Mouse (Mus musculus) midbrain, embryonic 12.5 days (tissue): ENCODE results near the gene Zswim1. TPM values are rescaled to one million over a fixed set of nuclear protein-coding genes. Genes with fewer than 3 reads are reported as not detected.
"Not testable (repeated sequence)": the region's sequence is repeated elsewhere in the genome, so short reads cannot be mapped to it uniquely, and the experiment has no call there.

Experiments
- ATAC-seq: fragments of 200-750 bp; cut with Nextera tagmentation; 2 replicates; pipeline ENCODE4 v1.8.0; 2017; ENCODE audit warnings: low read depth, moderate TSS enrichment, moderate library complexity; ENCODE audit not compliant: low FRiP score
- H3K27ac ChIP-seq: fragments of 300-500 bp; sonication (generic); replicated peaks from 2 replicates; pipeline ENCODE4 v1.5.1; 2016; ENCODE audit warnings: mild to moderate bottlenecking
- H3K27me3 ChIP-seq: fragments of 300-500 bp; sonication (generic); 2 replicates; pipeline ENCODE4 v1.6.1; 2016; ENCODE audit warnings: mild to moderate bottlenecking
- H3K36me3 ChIP-seq: fragments of 300-500 bp; sonication (generic); 2 replicates; pipeline ENCODE4 v1.6.1; 2016
- H3K4me1 ChIP-seq: fragments of 300-500 bp; sonication (generic); 2 replicates; pipeline ENCODE4 v1.6.1; 2016
- H3K4me2 ChIP-seq: fragments of 300-500 bp; sonication (generic); replicated peaks from 2 replicates; pipeline ENCODE4 v1.6.1; 2016; ENCODE audit warnings: mild to moderate bottlenecking, moderate library complexity
- H3K4me3 ChIP-seq: fragments of 300-500 bp; sonication (generic); 2 replicates; pipeline ENCODE4 v1.5.1; 2016; ENCODE audit warnings: mild to moderate bottlenecking
- H3K9ac ChIP-seq: fragments of 300-500 bp; sonication (generic); replicated peaks from 2 replicates; pipeline ENCODE4 v1.6.1; 2016; ENCODE audit warnings: mild to moderate bottlenecking, moderate library complexity
- H3K9me3 ChIP-seq: fragments of 300-500 bp; sonication (generic); 2 replicates; pipeline ENCODE4 v1.6.1; 2016; ENCODE audit warnings: mild to moderate bottlenecking
- WGBS: fragments of 180-500 bp; shearing (Covaris S2); methylation state at CpG from one replicate; pipeline ENCODE4 v1.1.7; 2016; 5-methylcytosine and 5-hydroxymethylcytosine counted together
- polyA plus RNA-seq: library from polyadenylated mRNA; unstranded; fragments of >200 nt; fragmentation: Nextera tagmentation; extraction: Ambion mirVana; gene quantifications from 2 replicates; pipeline ENCODE4 v1.2.1, GENCODE M21; 2016

Zswim1 gene
- polyA plus RNA-seq, 1 experiment from 2014 or later, result 23.8 TPM

DNA sequence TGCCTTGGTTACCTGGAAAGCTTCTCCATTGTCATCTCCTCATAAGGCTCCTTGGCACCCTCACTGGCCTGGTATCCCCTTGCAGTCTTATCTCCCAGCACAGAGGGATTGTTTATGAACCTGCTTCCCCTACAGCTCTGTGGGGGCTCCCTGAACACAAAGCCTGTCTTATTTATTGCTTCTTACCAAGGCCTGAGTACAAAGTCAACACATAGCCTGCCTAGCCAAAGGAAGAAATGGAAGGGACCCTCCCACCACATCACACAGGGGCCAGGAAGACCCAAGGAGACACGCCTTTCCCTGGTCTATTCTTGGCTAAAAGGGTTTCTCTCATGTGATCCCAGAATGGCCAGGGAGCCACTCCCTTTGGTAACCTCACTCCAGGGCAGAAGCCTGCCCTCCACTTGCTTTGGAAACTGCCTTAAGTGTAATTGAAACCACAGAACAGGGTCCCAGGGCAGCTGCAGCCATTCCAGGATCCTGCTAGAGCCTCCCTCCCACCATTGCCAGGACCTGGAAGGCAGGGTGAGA, 51.8 kb downstream of the Zswim1 start:
- 42% methylated on average over 1 of the region's 1 CpGs for WGBS
- Histone ChIP-seq H3K9ac (no peak overlapping the region), H3K36me3 (no peaks in the 10 kb centered on the region), H3K4me3 (no peak overlapping the region), H3K27me3 (no peaks in the 10 kb centered on the region), H3K4me2 (no peak overlapping the region), H3K9me3 (no peaks in the 10 kb centered on the region), H3K4me1 (peaks cover 15% of the 10 kb centered on the region), H3K27ac (peak overlapping the region; percentile 25; the same call in 1 of the 2 replicates)
- no peak for ATAC-seq

DNA sequence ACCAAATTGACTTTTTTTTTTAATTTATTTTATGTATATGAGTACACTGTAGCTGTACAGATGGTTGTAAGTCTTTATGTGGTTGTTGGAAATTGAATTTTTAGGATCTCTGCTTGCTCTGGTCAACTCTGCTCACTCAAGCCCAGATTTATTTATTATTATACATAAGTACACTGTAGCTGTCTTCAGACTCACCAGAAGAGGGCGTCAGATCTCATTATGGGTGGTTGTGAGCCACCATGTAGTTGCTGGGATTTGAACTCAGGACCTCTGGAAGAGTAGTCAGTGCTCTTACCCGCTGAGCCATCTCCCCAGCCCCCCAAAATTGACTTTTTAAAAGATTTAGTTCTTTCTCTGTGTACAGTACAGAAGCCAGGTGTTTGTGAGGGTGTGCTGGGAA, 53.2 kb downstream of the Zswim1 start:
- not testable (repeated sequence) for H3K4me2 ChIP-seq, H3K36me3 ChIP-seq, H3K27ac ChIP-seq, H3K9me3 ChIP-seq, H3K27me3 ChIP-seq, H3K9ac ChIP-seq, ATAC-seq, H3K4me3 ChIP-seq
- peaks cover 21% of the 10 kb centered on the region for H3K4me1 ChIP-seq
- 54% methylated on average over 2 of the region's 2 CpGs for WGBS

Other genes with a start within 250 kb of the Zswim1 start
- not detected in 2 replicates for gene Spint3, start 249.2 kb upstream of the Zswim1 start, polyA plus RNA-seq
- not detected in 2 replicates for gene Wfdc6a, start 237.2 kb upstream of the Zswim1 start, polyA plus RNA-seq
- not detected in 2 replicates for gene Eppin, start 229.1 kb upstream of the Zswim1 start, polyA plus RNA-seq
- not detected in 2 replicates for gene Wfdc6b, start 209.2 kb upstream of the Zswim1 start, polyA plus RNA-seq
- gene Wfdc8, start 209.1 kb upstream of the Zswim1 start, polyA plus RNA-seq, result not detected in 2 replicates
- not detected in 2 replicates for gene Wfdc16, start 183.9 kb upstream of the Zswim1 start, polyA plus RNA-seq
- not detected in 2 replicates for gene Wfdc10, start 166.6 kb upstream of the Zswim1 start, polyA plus RNA-seq
- not detected in 2 replicates for gene Wfdc9, start 166.1 kb upstream of the Zswim1 start, polyA plus RNA-seq
- not detected in 2 replicates for gene Wfdc11, start 148.6 kb upstream of the Zswim1 start, polyA plus RNA-seq
- not detected in 2 replicates for gene Wfdc13, start 137.6 kb upstream of the Zswim1 start, polyA plus RNA-seq
- gene Spint4, start 124.2 kb upstream of the Zswim1 start, polyA plus RNA-seq, result not detected in 2 replicates
- not detected in 2 replicates for gene Spint5, start 107.4 kb upstream of the Zswim1 start, polyA plus RNA-seq
- gene Wfdc3, start 76.8 kb upstream of the Zswim1 start, polyA plus RNA-seq, result 0.93 and 1.1 TPM in 2 replicates
- 87.6 and 90.0 TPM in 2 replicates for gene Dnttip1, start 76.7 kb upstream of the Zswim1 start, polyA plus RNA-seq
- 438 and 455 TPM in 2 replicates for gene Ube2c, start 52.8 kb upstream of the Zswim1 start, polyA plus RNA-seq
- 0.52 and 0.77 TPM in 2 replicates for gene Tnnc2, start 42.7 kb upstream of the Zswim1 start, polyA plus RNA-seq
- 14.4 and 18.3 TPM in 2 replicates for gene Snx21, start 36.9 kb upstream of the Zswim1 start, polyA plus RNA-seq
- gene Acot8, start 17.8 kb upstream of the Zswim1 start, polyA plus RNA-seq, result 13.4 and 16.5 TPM in 2 replicates
- 10.8 and 12.1 TPM in 2 replicates for gene Zswim3, start 17.6 kb upstream of the Zswim1 start, polyA plus RNA-seq
- gene Spata25, start 5.9 kb downstream of the Zswim1 start, polyA plus RNA-seq, result 0.24 TPM in 1 of 2 replicates, not detected in the other
- 98.8 and 101 TPM in 2 replicates for gene Ctsa, start 10.2 kb downstream of the Zswim1 start, polyA plus RNA-seq
- gene Neurl2, start 10.8 kb downstream of the Zswim1 start, polyA plus RNA-seq, result 4.4 and 5.2 TPM in 2 replicates
- 90.2 and 113 TPM in 2 replicates for gene Pltp, start 35.0 kb downstream of the Zswim1 start, polyA plus RNA-seq
- gene Pcif1, start 56.6 kb downstream of the Zswim1 start, polyA plus RNA-seq, result 87.0 and 96.9 TPM in 2 replicates
- 17.5 and 17.7 TPM in 2 replicates for gene Zfp335, start 89.1 kb downstream of the Zswim1 start, polyA plus RNA-seq
- 6.2 and 7.5 TPM in 2 replicates for gene Mmp9, start 118.1 kb downstream of the Zswim1 start, polyA plus RNA-seq
- gene Slc12a5, start 138.1 kb downstream of the Zswim1 start, polyA plus RNA-seq, result 8.1 and 9.9 TPM in 2 replicates
- gene Ncoa5, start 212.2 kb downstream of the Zswim1 start, polyA plus RNA-seq, result 141 and 148 TPM in 2 replicates
- 4.8 and 6.8 TPM in 2 replicates for gene Cd40, start 232.9 kb downstream of the Zswim1 start, polyA plus RNA-seq